Mouse (Mus musculus) right cerebral cortex, postnatal 14 days (tissue): ENCODE results near the gene Kctd11.

Experiments
- DNase-seq: peaks from one replicate; pipeline ENCODE4 v3.0.0; 2022

Kctd11 gene

GRCm38 (mm10) chr11:69838714-69839104 is 42.5 kb downstream of the Kctd11 start:
- DNase-seq: no peak

- DNase-seq: peak; percentile 94
These were observed 43.1 kb downstream of the Kctd11 start, which contains the start of gene Tmem256 for GRCm38 (mm10) chr11:69837952-69838713. Gene Tmem256, plus strand, starts transcription at chr11:69838514.

GRCm38 (mm10) chr11:69837604-69837951 is 43.6 kb downstream of the Kctd11 start, which contains the start of gene Nlgn2:
Gene Nlgn2, minus strand, starts transcription at chr11:69837784.
- peak; percentile 82 for DNase-seq

GRCm38 (mm10) chr11:69836703-69837576 is 44.3 kb downstream of the Kctd11 start:
- peak; percentile 47 for DNase-seq

GRCm38 (mm10) chr11:69835966-69836335 is 45.3 kb downstream of the Kctd11 start:
- no peak for DNase-seq

- DNase-seq: no peak
These were observed 45.8 kb downstream of the Kctd11 start for GRCm38 (mm10) chr11:69835326-69835965.

- peak; percentile 38 for DNase-seq
These were observed 47.1 kb downstream of the Kctd11 start for GRCm38 (mm10) chr11:69834001-69834549.

GRCm38 (mm10) chr11:69833554-69833953 is 47.7 kb downstream of the Kctd11 start:
- no peak for DNase-seq

GRCm38 (mm10) chr11:69828832-69829231 is 52.4 kb downstream of the Kctd11 start:
- no peak for DNase-seq
